Mouse (Mus musculus): ENCODE results near the gene Vps11. TPM values are rescaled to one million over a fixed set of nuclear protein-coding genes. Genes with fewer than 3 reads are reported as not detected.
"Not testable (repeated sequence)": the region's sequence is repeated elsewhere in the genome, so short reads cannot be mapped to it uniquely, and the experiment has no call there.

Vps11 gene
- polyA plus RNA-seq, 1 experiment from 2014 or later, result 39.2 TPM

- Histone ChIP-seq H3K9me3 (no peaks in the 10 kb centered on the region), H3K4me2 (peak overlapping the region; percentile 77; the same call in 1 of the 2 replicates), H3K36me3 (peaks cover 46% of the 10 kb centered on the region), H3K4me3 (no peak overlapping the region), H3K9ac (0 out of 2 replicates have a peak overlapping the region, but pooled peaks have one; percentile 26), H3K27me3 (no peaks in the 10 kb centered on the region), H3K4me1 (replicated peaks) (peaks cover 25% of the 10 kb centered on the region), H3K27ac (replicated peaks) (no peak overlapping the region)
- no peak for ATAC-seq (ENCODE audit: low read depth)
- WGBS, result 94% methylated on average over 3 of the region's 3 CpGs
Measured at GRCm38 (mm10) chr9:44342173-44342572, 19.3 kb downstream of the Vps11 start.

- H3K4me3 ChIP-seq, result no peak overlapping the region
- peaks cover 40% of the 10 kb centered on the region for H3K36me3 ChIP-seq
- H3K4me2 ChIP-seq, result no peak overlapping the region
- H3K27ac ChIP-seq (replicated peaks), result no peak overlapping the region
- 89% methylated on average over 5 of the region's 5 CpGs for WGBS
- peak overlapping the region; percentile 26 for H3K9ac ChIP-seq
- H3K27me3 ChIP-seq, result no peaks in the 10 kb centered on the region
- H3K9me3 ChIP-seq, result no peaks in the 10 kb centered on the region
- no peak for ATAC-seq (ENCODE audit: low read depth)
- peaks cover 32% of the 10 kb centered on the region for H3K4me1 ChIP-seq (replicated peaks)
Measured at GRCm38 (mm10) chr9:44341487-44341886, 20.0 kb downstream of the Vps11 start.

DNA sequence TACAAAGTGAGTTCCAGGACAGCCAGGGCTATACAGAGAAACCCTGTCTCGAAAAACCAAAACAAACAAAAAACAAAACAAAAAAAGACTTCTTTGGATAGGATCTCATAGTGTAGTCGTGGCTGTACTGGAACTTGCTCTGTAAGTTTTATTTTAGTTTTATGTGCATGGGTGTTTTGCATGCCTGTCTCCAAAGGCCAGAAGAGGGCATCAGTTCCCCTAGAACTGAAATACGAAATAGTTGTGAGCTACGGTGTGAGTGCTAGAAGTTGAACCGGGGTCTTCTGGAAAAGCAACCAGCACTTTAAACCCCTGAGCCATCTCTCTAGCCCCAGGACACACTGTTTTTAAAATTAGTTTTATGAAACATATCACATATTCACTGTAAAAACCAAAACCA, 22.9 kb downstream of the Vps11 start:
- Histone ChIP-seq H3K4me2 (no peak overlapping the region), H3K27me3 (no peaks in the 10 kb centered on the region), H3K36me3 (peaks cover 36% of the 10 kb centered on the region), H3K9ac (no peak overlapping the region), H3K4me1 (replicated peaks) (peaks cover 38% of the 10 kb centered on the region), H3K27ac (replicated peaks) (no peak overlapping the region), H3K4me3 (no peak overlapping the region), H3K9me3 (no peaks in the 10 kb centered on the region)
- ATAC-seq (ENCODE audit: low read depth), result no peak
- 81% methylated on average over 5 of the region's 5 CpGs for WGBS

DNA sequence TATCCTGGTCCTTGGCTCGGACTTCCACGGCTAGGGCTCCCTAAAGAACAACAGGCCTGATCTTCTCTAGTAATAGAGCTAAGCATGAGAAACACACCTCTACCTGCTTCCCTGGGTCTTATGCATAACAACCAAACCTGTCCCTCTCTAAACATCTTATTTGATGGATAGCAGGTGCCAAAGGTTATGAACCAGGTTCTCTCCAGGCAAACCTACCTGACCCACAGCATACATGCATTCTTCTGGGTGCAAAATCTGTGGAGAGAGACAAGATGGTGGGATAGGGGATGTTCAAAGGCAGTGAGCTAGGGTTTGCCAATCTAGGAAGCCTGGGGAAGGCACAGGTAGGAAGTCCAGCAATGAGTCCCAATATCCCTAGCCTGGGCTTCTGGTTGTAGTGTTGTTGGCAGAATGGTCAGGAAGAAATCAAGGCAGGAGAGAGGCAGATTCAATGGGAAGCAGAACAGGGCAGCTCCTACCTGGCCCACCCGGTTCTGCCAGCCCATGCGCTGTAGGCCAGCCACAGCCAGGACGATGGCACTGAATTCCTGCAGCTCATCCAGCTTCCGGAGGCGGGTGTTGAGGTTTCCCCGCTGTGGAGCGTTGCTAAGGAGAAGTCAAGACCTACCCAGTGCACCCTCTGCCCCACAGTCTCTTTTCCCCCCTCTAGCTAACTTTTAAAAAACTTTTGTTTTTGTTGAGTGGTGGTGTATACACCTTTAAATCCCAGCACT, 23.9 kb downstream of the Vps11 start:
- Histone ChIP-seq H3K4me3 (peak overlapping the region; percentile 93), H3K36me3 (peaks cover 45% of the 10 kb centered on the region), H3K27ac (replicated peaks) (no peak overlapping the region), H3K9me3 (no peaks in the 10 kb centered on the region), H3K4me1 (replicated peaks) (peaks cover 29% of the 10 kb centered on the region), H3K27me3 (no peaks in the 10 kb centered on the region), H3K9ac (peak overlapping the region; percentile 1; the same call in 1 of the 2 replicates), H3K4me2 (peak overlapping the region; percentile 72)
- 61% methylated on average over 9 of the region's 9 CpGs for WGBS
- no peak for ATAC-seq (ENCODE audit: low read depth)

DNA sequence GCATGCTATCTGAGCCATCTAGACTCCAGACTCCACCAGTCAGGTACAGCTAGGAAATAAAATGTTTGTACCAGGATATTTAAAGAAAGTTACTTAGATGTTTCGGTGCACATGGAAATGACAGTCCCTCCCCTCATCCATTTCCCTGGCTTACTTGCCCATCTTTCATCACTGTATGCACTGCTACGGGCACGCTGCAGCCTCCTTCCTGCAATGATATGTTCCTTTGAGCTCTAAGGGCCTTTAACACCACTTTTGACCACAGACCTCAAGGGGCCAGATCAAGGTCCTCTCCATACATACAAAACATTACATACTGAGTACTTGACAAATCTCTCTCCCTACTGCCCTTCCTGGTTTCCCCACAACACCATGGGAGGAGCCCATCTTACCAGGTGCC, 24.5 kb downstream of the Vps11 start:
- no peaks in the 10 kb centered on the region for H3K27me3 ChIP-seq
- H3K9me3 ChIP-seq, result no peaks in the 10 kb centered on the region
- peaks cover 27% of the 10 kb centered on the region for H3K4me1 ChIP-seq (replicated peaks)
- 73% methylated on average over 3 of the region's 3 CpGs for WGBS
- H3K36me3 ChIP-seq, result peaks cover 50% of the 10 kb centered on the region
- H3K9ac ChIP-seq, result peak overlapping the region; percentile 55
- no peak for ATAC-seq (ENCODE audit: low read depth)
- peak overlapping the region; percentile 72 for H3K4me2 ChIP-seq
- H3K4me3 ChIP-seq, result peak overlapping the region; percentile 93
- H3K27ac ChIP-seq (replicated peaks), result no peak overlapping the region

GRCm38 (mm10) chr9:44336513-44336912, 25.0 kb downstream of the Vps11 start:
- H3K27me3 ChIP-seq; ATAC-seq (ENCODE audit: low read depth); H3K27ac ChIP-seq (replicated peaks); H3K9me3 ChIP-seq: not testable (repeated sequence)
- H3K9ac ChIP-seq, result peak overlapping the region; percentile 55
- WGBS, result 33% methylated on average over 4 of the region's 4 CpGs
- peak overlapping the region; percentile 93 for H3K4me3 ChIP-seq
- H3K4me1 ChIP-seq (replicated peaks), result peaks cover 27% of the 10 kb centered on the region
- H3K4me2 ChIP-seq, result peak overlapping the region; percentile 72
- peaks cover 54% of the 10 kb centered on the region for H3K36me3 ChIP-seq

GRCm38 (mm10) chr9:44336093-44336406, 25.4 kb downstream of the Vps11 start:
- Histone ChIP-seq H3K4me2 (peak overlapping the region; percentile 72), H3K27me3 (no peaks in the 10 kb centered on the region), H3K27ac (replicated peaks) (peak overlapping the region; percentile 95), H3K4me3 (peak overlapping the region; percentile 93), H3K9me3 (no peaks in the 10 kb centered on the region), H3K36me3 (peaks cover 53% of the 10 kb centered on the region), H3K9ac (peak overlapping the region; percentile 91), H3K4me1 (replicated peaks) (peaks cover 27% of the 10 kb centered on the region)
- no peak for ATAC-seq (ENCODE audit: low read depth)
- WGBS, result 2% methylated on average over 5 of the region's 5 CpGs

GRCm38 (mm10) chr9:44335331-44336092, 26.0 kb downstream of the Vps11 start:
- peaks cover 53% of the 10 kb centered on the region for H3K36me3 ChIP-seq
- peak overlapping the region; percentile 93 for H3K4me3 ChIP-seq
- ATAC-seq (ENCODE audit: low read depth), result peak; percentile 51; the same call in 1 of the 2 replicates

GRCm38 (mm10) chr9:44334396-44335330, 26.8 kb downstream of the Vps11 start, which contains the start of gene H2afx:
H2afx (plus strand) TSS chr9:44334694.
- Histone ChIP-seq H3K9ac (peak within 1 kb of the TSS; percentile 91), H3K36me3 (peaks cover 58% of the 10 kb centered on the region), H3K9me3 (no peaks in the 10 kb centered on the region), H3K27me3 (no peaks in the 10 kb centered on the region), H3K4me3 (peak within 1 kb of the TSS; percentile 93), H3K27ac (replicated peaks) (peak within 1 kb of the TSS; percentile 95), H3K4me2 (peak within 1 kb of the TSS; percentile 72), H3K4me1 (replicated peaks) (peaks cover 27% of the 10 kb centered on the region)
- peak; percentile 97 for ATAC-seq (ENCODE audit: low read depth)
- WGBS, result under 1% methylated on average over 85 of the region's 91 CpGs

More at GRCm38 (mm10) chr9:44335331-44336092, 26.0 kb downstream of the Vps11 start:
- peak overlapping the region; percentile 95 for H3K27ac ChIP-seq (replicated peaks)
- peak overlapping the region; percentile 72 for H3K4me2 ChIP-seq
- no peaks in the 10 kb centered on the region for H3K27me3 ChIP-seq
- no peaks in the 10 kb centered on the region for H3K9me3 ChIP-seq
- peak overlapping the region; percentile 91 for H3K9ac ChIP-seq
- WGBS, result under 1% methylated on average over 50 of the region's 50 CpGs
- H3K4me1 ChIP-seq (replicated peaks), result peaks cover 27% of the 10 kb centered on the region

DNA sequence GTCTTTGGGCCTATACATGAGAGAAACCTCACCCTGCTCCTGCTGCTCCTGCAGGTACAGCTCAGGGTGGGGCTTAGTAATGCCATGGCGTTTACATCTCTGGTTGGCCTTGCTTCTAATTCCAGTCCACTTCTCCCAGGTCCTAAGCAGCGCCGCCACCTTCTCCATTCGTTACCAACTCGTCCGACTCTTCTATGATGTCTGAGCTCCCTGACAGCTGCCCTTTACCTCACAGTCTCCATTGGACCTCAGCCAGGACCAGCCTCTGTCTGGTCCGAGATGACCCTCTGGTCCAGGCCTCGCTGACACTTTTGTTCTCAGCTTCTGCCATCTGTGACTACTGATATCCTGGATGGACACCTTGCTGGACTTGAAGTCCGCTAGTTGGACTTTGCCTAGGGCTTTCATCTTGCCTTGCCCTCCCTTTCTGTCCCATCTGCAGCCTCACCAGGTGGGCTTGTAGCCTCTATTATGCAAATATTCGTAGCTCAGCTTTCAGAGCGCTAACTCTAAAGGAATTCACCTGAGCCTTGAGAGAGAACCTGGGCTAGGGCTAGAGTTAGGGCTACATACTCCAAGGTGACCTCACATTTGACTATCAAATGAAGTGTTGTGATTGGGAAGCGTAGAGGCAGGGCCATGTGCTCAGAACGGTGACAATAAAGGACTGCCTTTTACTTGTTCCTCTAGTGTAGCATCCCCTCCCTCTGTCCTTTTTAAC, 28.4 kb downstream of the Vps11 start:
- no peak for ATAC-seq (ENCODE audit: low read depth)

GRCm38 (mm10) chr9:44330736-44331135, 30.7 kb downstream of the Vps11 start:
- WGBS, result 93% methylated on average over 6 of the region's 6 CpGs
- Histone ChIP-seq H3K27ac (replicated peaks) (no peak overlapping the region), H3K4me3 (no peak overlapping the region), H3K4me2 (no peak overlapping the region), H3K9ac (no peak overlapping the region), H3K4me1 (replicated peaks) (peaks cover 18% of the 10 kb centered on the region), H3K9me3 (no peaks in the 10 kb centered on the region), H3K36me3 (peaks cover 56% of the 10 kb centered on the region), H3K27me3 (no peaks in the 10 kb centered on the region)
- ATAC-seq (ENCODE audit: low read depth), result no peak

More for the DNA sequence above, 28.4 kb downstream of the Vps11 start:
- 94% methylated on average over 13 of the region's 13 CpGs for WGBS
- H3K9ac ChIP-seq, result no peak overlapping the region
- H3K36me3 ChIP-seq, result peaks cover 63% of the 10 kb centered on the region
- H3K9me3 ChIP-seq, result no peaks in the 10 kb centered on the region
- H3K4me2 ChIP-seq, result no peak overlapping the region
- H3K27ac ChIP-seq (replicated peaks), result no peak overlapping the region
- H3K4me3 ChIP-seq, result no peak overlapping the region
- peaks cover 30% of the 10 kb centered on the region for H3K4me1 ChIP-seq (replicated peaks)
- no peaks in the 10 kb centered on the region for H3K27me3 ChIP-seq
